In the genomic region with DNA sequence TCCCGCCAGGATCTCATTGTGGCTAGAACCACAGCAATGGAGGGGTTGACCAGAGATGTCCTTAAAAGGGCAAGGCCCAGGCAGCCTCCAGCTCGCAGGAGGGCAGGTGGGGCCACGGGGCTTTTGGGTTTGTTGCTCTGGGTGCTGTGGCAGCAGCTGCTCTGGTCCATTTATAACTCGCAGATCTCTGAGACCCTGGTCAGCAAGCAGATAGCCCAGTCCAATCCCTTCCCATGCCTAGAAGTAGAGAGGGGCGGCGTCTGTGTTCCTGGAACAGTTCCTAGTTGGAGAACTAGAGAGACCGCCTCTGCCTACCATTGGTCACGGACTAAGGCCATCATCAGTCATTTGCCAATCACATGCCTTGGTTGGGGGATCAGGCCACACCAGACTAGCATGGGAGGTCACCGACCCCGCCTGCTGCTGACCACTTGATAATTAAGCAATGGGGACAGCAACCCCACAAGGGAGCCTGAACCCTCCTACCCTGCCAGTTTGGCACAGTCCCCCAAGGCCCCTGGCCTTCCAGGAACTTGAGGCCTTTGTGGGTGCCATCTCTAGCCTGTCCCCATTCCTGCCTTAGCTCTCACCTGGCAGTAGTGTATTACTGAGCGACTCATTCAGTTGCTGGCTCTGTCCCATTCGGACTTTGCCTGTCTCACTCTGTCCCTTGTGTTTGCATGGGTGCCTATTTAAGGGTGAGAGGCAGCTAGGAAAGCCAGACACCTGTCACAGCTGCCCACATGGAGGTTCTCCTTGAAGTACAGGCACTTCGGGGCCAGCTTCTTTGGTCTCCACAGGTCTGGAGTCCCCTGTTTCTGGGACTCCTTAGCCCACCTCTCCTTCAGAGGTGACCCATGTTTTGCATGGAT, we compare ENCODE assay signal across 9 mouse cellular contexts.
DNase-seq lines count a peak whose midpoint lies in the region; ATAC-seq and TF ChIP-seq lines count a peak whose summit lies in the region.
"Had no signal": no experiment of that assay in that cellular context is flagged by ENCODE, and none has a peak within 500 bp of the region (broad histone marks: within the 10 kb centered on the region; RNA-seq: fewer than 3 reads in every experiment).

No protein-coding gene starts in this region.

- H3K36me3 ChIP-seq in lung, embryonic 14.5 days (ENCODE audit: insufficient read depth), result no peaks in the 10 kb centered on the region
- no peaks in the 10 kb centered on the region for H3K36me3 ChIP-seq in embryonic facial prominence, embryonic 10.5 days (replicated peaks)
- no peaks in the 10 kb centered on the region for H3K36me3 ChIP-seq in intestine, embryonic 16.5 days (ENCODE audit: control insufficient read depth, insufficient read depth, low read length)

- no peaks in the 10 kb centered on the region for H3K9me3 ChIP-seq in lung, embryonic 14.5 days (ENCODE audit: low read depth, low read length)
- no peaks in the 10 kb centered on the region for H3K9me3 ChIP-seq in embryonic facial prominence, embryonic 10.5 days
- no peaks in the 10 kb centered on the region for H3K9me3 ChIP-seq in intestine, embryonic 16.5 days (ENCODE audit: control insufficient read depth, low read length)

- DNase-seq in lung, embryonic 14.5 days, result peak; percentile 43
- no peak for DNase-seq in lung, postnatal 14 days
- peak; percentile 61 for DNase-seq in embryonic facial prominence, embryonic 10.5 days (ENCODE audit: low spot score)
- DNase-seq in mesoderm, embryonic 11.5 days (ENCODE audit: low read depth, low spot score), result peak; percentile 45
- DNase-seq in thymus, postnatal 25 days, result no peak
- DNase-seq in right cerebral cortex, postnatal 4 days, result no peak
- DNase-seq: cerebellum, postnatal 25 days had no signal

- WGBS in lung, embryonic 14.5 days, result 64% methylated on average over 13 of the region's 13 CpGs
- 55% methylated on average over 13 of the region's 13 CpGs for WGBS in embryonic facial prominence, embryonic 10.5 days
- 64% methylated on average over 13 of the region's 13 CpGs for WGBS in intestine, embryonic 16.5 days

- no peak overlapping the region for H3K27ac ChIP-seq in lung, embryonic 14.5 days (ENCODE audit: low read depth)
- peak overlapping the region; percentile 61 for H3K27ac ChIP-seq in embryonic facial prominence, embryonic 10.5 days (replicated peaks)
- H3K27ac ChIP-seq in intestine, embryonic 16.5 days (ENCODE audit: low read length), result no peak overlapping the region
- H3K27ac ChIP-seq: macrophage had no signal

- peaks cover 7% of the 10 kb centered on the region; the same call in 1 of the 2 replicates for H3K4me1 ChIP-seq in lung, embryonic 14.5 days (ENCODE audit: insufficient read depth)
- peaks cover 43% of the 10 kb centered on the region for H3K4me1 ChIP-seq in embryonic facial prominence, embryonic 10.5 days
- H3K4me1 ChIP-seq in intestine, embryonic 16.5 days (ENCODE audit: control insufficient read depth, insufficient read depth, low read length), result no peaks in the 10 kb centered on the region; the same call in 1 of the 2 replicates

- H3K27me3 ChIP-seq in lung, embryonic 14.5 days (ENCODE audit: insufficient read depth, low read length), result no peaks in the 10 kb centered on the region
- no peaks in the 10 kb centered on the region for H3K27me3 ChIP-seq in embryonic facial prominence, embryonic 10.5 days (replicated peaks; ENCODE audit: low read depth, poor library complexity, severe bottlenecking)
- H3K27me3 ChIP-seq in intestine, embryonic 16.5 days (replicated peaks; ENCODE audit: control insufficient read depth, insufficient read depth, low read length), result no peaks in the 10 kb centered on the region

- H3K4me2 ChIP-seq in lung, embryonic 14.5 days, result no peak overlapping the region
- no peak overlapping the region for H3K4me2 ChIP-seq in intestine, embryonic 16.5 days (ENCODE audit: low read depth, low read length)

- H3K9ac ChIP-seq in lung, embryonic 14.5 days, result no peak overlapping the region
- no peak overlapping the region for H3K9ac ChIP-seq in intestine, embryonic 16.5 days (ENCODE audit: low read depth, low read length)

- peak; percentile 52; the same call in 1 of the 2 replicates for ATAC-seq in lung, embryonic 14.5 days (ENCODE audit: insufficient read depth)
- peak; percentile 48; the same call in 1 of the 2 replicates for ATAC-seq in intestine, embryonic 16.5 days

- no peak overlapping the region for H3K4me3 ChIP-seq in lung, embryonic 14.5 days (ENCODE audit: low read depth, low read length)
- no peak overlapping the region for H3K4me3 ChIP-seq in embryonic facial prominence, embryonic 10.5 days
- no peak overlapping the region for H3K4me3 ChIP-seq in intestine, embryonic 16.5 days (ENCODE audit: low read length)

- no peak for TF ChIP-seq CTCF in lung, embryonic 14.5 days (IDR thresholded peaks at IDR 0.05; ENCODE audit: low read depth)

Comparison
In these comparisons a context has a peak if more than half of its experiments do, and no peak if none do; other contexts are left out.
1. DNase-seq: peak in lung, embryonic 14.5 days (single experiment), embryonic facial prominence, embryonic 10.5 days (single experiment) and mesoderm, embryonic 11.5 days (single experiment); none in lung, postnatal 14 days (single experiment), thymus, postnatal 25 days (single experiment) and right cerebral cortex, postnatal 4 days (single experiment).